In genomic region chr5:73133833-73134185, GRCm38 (mm10) we compare ENCODE assay signal across 8 mouse cellular contexts.
DNase-seq lines count a peak whose midpoint lies in the region; ATAC-seq and TF ChIP-seq lines count a peak whose summit lies in the region.

No protein-coding gene starts in this region.

- peak; percentile 50; the same call in 1 of the 2 replicates for TF ChIP-seq CTCF in olfactory bulb, adult 2 months (IDR thresholded peaks at IDR 0.05; ENCODE audit: insufficient read depth, low read depth, low read length)

- peaks cover 40% of the 10 kb centered on the region for H3K4me1 ChIP-seq in liver, embryonic 13.5 days (replicated peaks)
- H3K4me1 ChIP-seq in olfactory bulb, adult 2 months (ENCODE audit: control insufficient read depth, insufficient read depth, low read length): peaks cover 5% of the 10 kb centered on the region

- peak; percentile 77 for ATAC-seq in granulocyte monocyte progenitor cell, adult 5-6 weeks (replicated peaks; ENCODE audit: poor library complexity, severe bottlenecking)
- ATAC-seq in liver, embryonic 13.5 days (ENCODE audit: low read depth): peak; percentile 75

- no peak for TF ChIP-seq POLR2A in olfactory bulb, adult 2 months (IDR thresholded peaks at IDR 0.05; ENCODE audit: insufficient read depth, low read depth, low read length)

- WGBS in liver, embryonic 13.5 days (ENCODE audit: insufficient replicate concordance): 29% methylated on average over 5 of the region's 5 CpGs
- WGBS in olfactory bulb, adult 2 months: 28% methylated on average over 5 of the region's 5 CpGs

- no peaks in the 10 kb centered on the region for H3K9me3 ChIP-seq in liver, embryonic 13.5 days (replicated peaks)

- H3K36me3 ChIP-seq in liver, embryonic 13.5 days: peaks cover 67% of the 10 kb centered on the region

- H3K4me3 ChIP-seq in liver, embryonic 13.5 days (replicated peaks): peak overlapping the region; percentile 25; the same call in 1 of the 2 replicates
- H3K4me3 ChIP-seq in olfactory bulb, adult 2 months (ENCODE audit: insufficient read depth, low read depth, low read length): no peak overlapping the region

- H3K27me3 ChIP-seq in liver, embryonic 13.5 days: no peaks in the 10 kb centered on the region

- DNase-seq in 3T3-L1 (ENCODE audit: low read depth, low spot score): peak; percentile 84
- peak; percentile 46 to 54 for DNase-seq in CD8-positive naive resting alpha-beta T cell, adult 2 months (ENCODE audit: low read depth in 2 of 2, low spot score in 2 of 2)
- DNase-seq in cerebellum, adult 11-12 months: peak; percentile 20
- DNase-seq in kidney, adult 9 months: peak; percentile 70
- DNase-seq in liver, embryonic 13.5 days: peak; percentile 42
- no peak for DNase-seq in testis, postnatal 14 days (ENCODE audit: low spot score)

- H3K4me2 ChIP-seq in liver, embryonic 13.5 days: peak overlapping the region; percentile 45

- peak overlapping the region; percentile 41; the same call in 1 of the 2 replicates for H3K9ac ChIP-seq in liver, embryonic 13.5 days

- H3K27ac ChIP-seq in liver, embryonic 13.5 days: peak overlapping the region; percentile 79
- H3K27ac ChIP-seq in olfactory bulb, adult 2 months (ENCODE audit: insufficient read depth, low read depth, low read length): no peak overlapping the region
